Mouse (Mus musculus): ENCODE results near the gene Zfp113. TPM values are rescaled to one million over a fixed set of nuclear protein-coding genes. Genes with fewer than 3 reads are reported as not detected.
A peak's percentile ranks its signal among the peaks of the same experiment; 100 is the strongest.

Gene Zfp113
- polyA plus RNA-seq, 1 experiment from 2014 or later: 27.4 TPM

- ATAC-seq (ENCODE audit: insufficient number of reproducible peaks, insufficient read depth, low FRiP score, low TSS enrichment, low read depth): peak; percentile 91
- peak within 1 kb of the TSS; percentile 95 for H3K27ac ChIP-seq
- H3K4me2 ChIP-seq: peak within 1 kb of the TSS; percentile 81
- no peaks in the 10 kb centered on the region for H3K9me3 ChIP-seq
- H3K27me3 ChIP-seq: no peaks in the 10 kb centered on the region
- peaks cover 17% of the 10 kb centered on the region for H3K4me1 ChIP-seq (replicated peaks)
- H3K4me3 ChIP-seq (replicated peaks): peak within 1 kb of the TSS; percentile 74
- peak within 1 kb of the TSS; percentile 80 for H3K9ac ChIP-seq (replicated peaks)
- peaks cover 66% of the 10 kb centered on the region for H3K36me3 ChIP-seq
- under 1% methylated on average over 54 of the region's 54 CpGs for WGBS
Measured at GRCm38 (mm10) chr5:138171695-138172491, 16.3 kb upstream of the Zfp113 start, which contains the start of the genes Ap4m1 and Mcm7. Gene Ap4m1, plus strand, starts transcription at chr5:138172002. Gene Mcm7, minus strand, starts transcription at chr5:138172422.

- peak; percentile 84 for ATAC-seq (ENCODE audit: insufficient number of reproducible peaks, insufficient read depth, low FRiP score, low TSS enrichment, low read depth)
- peaks cover 67% of the 10 kb centered on the region for H3K36me3 ChIP-seq
- peak overlapping the region; percentile 74 for H3K4me3 ChIP-seq (replicated peaks)
- H3K4me1 ChIP-seq (replicated peaks): peaks cover 17% of the 10 kb centered on the region
- WGBS: under 1% methylated on average over 47 of the region's 47 CpGs
- H3K9ac ChIP-seq (replicated peaks): peak overlapping the region; percentile 80
- H3K4me2 ChIP-seq: peak overlapping the region; percentile 81
- H3K27ac ChIP-seq: peak overlapping the region; percentile 95
- H3K27me3 ChIP-seq: no peaks in the 10 kb centered on the region
- no peaks in the 10 kb centered on the region for H3K9me3 ChIP-seq
Measured at GRCm38 (mm10) chr5:138170936-138171561, 15.5 kb upstream of the Zfp113 start.

DNA sequence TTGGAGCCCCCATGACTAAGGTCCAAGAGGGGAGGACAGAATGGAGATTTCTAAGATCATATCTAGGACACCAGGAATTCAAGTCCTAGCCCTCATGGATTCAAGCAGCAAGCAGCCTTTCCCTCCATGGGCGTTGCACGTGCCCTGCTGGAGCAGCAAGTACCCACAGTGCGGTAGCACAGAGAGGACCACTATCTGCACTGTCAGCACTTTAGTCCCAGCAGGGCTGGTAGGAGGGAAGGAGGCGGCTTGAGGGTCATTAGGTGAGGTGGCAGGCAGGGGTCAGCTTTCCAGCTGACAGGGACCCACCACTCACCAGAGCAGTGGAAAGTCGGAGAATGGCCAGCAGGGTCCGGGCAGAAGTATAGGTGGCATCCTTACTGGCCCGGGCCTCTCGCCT lies 10.1 kb upstream of the Zfp113 start:
- Histone ChIP-seq H3K9ac (replicated peaks) (0 out of 2 replicates have a peak overlapping the region, but pooled peaks have one; percentile 9), H3K4me1 (replicated peaks) (peaks cover 17% of the 10 kb centered on the region), H3K4me2 (no peak overlapping the region), H3K36me3 (peaks cover 80% of the 10 kb centered on the region), H3K27me3 (no peaks in the 10 kb centered on the region), H3K27ac (no peak overlapping the region), H3K4me3 (replicated peaks) (no peak overlapping the region; the same call in 1 of the 2 replicates), H3K9me3 (no peaks in the 10 kb centered on the region)
- no peak for ATAC-seq (ENCODE audit: insufficient number of reproducible peaks, insufficient read depth, low FRiP score, low TSS enrichment, low read depth)
- 83% methylated on average over 8 of the region's 8 CpGs for WGBS

GRCm38 (mm10) chr5:138163610-138164009 lies 8.1 kb upstream of the Zfp113 start:
- peaks cover 64% of the 10 kb centered on the region for H3K36me3 ChIP-seq
- 66% methylated on average over 10 of the region's 10 CpGs for WGBS
- no peaks in the 10 kb centered on the region for H3K9me3 ChIP-seq
- no peaks in the 10 kb centered on the region for H3K27me3 ChIP-seq
- H3K27ac ChIP-seq: no peak overlapping the region
- ATAC-seq (ENCODE audit: insufficient number of reproducible peaks, insufficient read depth, low FRiP score, low TSS enrichment, low read depth): no peak
- no peak overlapping the region for H3K9ac ChIP-seq (replicated peaks)
- no peak overlapping the region for H3K4me3 ChIP-seq (replicated peaks)
- peaks cover 12% of the 10 kb centered on the region for H3K4me1 ChIP-seq (replicated peaks)
- H3K4me2 ChIP-seq: no peak overlapping the region

GRCm38 (mm10) chr5:138163046-138163445 lies 7.5 kb upstream of the Zfp113 start:
- peaks cover 58% of the 10 kb centered on the region for H3K36me3 ChIP-seq
- no peaks in the 10 kb centered on the region for H3K27me3 ChIP-seq
- ATAC-seq (ENCODE audit: insufficient number of reproducible peaks, insufficient read depth, low FRiP score, low TSS enrichment, low read depth): no peak
- H3K4me3 ChIP-seq (replicated peaks): peak overlapping the region; percentile 13; the same call in 1 of the 2 replicates
- H3K9me3 ChIP-seq: no peaks in the 10 kb centered on the region
- no peak overlapping the region for H3K4me2 ChIP-seq
- H3K9ac ChIP-seq (replicated peaks): no peak overlapping the region
- H3K4me1 ChIP-seq (replicated peaks): peaks cover 12% of the 10 kb centered on the region
- 64% methylated on average over 6 of the region's 6 CpGs for WGBS
- no peak overlapping the region for H3K27ac ChIP-seq

GRCm38 (mm10) chr5:138160842-138161665 lies 5.5 kb upstream of the Zfp113 start, which contains the start of gene Cops6:
Gene Cops6, plus strand, starts transcription at chr5:138161071.
- peak within 1 kb of the TSS; percentile 70 for H3K4me3 ChIP-seq (replicated peaks)
- H3K27ac ChIP-seq: peak within 1 kb of the TSS; percentile 72
- H3K4me1 ChIP-seq (replicated peaks): peaks cover 12% of the 10 kb centered on the region
- peak; percentile 94 for ATAC-seq (ENCODE audit: insufficient number of reproducible peaks, insufficient read depth, low FRiP score, low TSS enrichment, low read depth)
- H3K4me2 ChIP-seq: peak within 1 kb of the TSS; percentile 74
- no peaks in the 10 kb centered on the region for H3K27me3 ChIP-seq
- under 1% methylated on average over 41 of the region's 42 CpGs for WGBS
- peak within 1 kb of the TSS; percentile 76 for H3K9ac ChIP-seq (replicated peaks)
- H3K36me3 ChIP-seq: peaks cover 38% of the 10 kb centered on the region
- no peaks in the 10 kb centered on the region for H3K9me3 ChIP-seq

DNA sequence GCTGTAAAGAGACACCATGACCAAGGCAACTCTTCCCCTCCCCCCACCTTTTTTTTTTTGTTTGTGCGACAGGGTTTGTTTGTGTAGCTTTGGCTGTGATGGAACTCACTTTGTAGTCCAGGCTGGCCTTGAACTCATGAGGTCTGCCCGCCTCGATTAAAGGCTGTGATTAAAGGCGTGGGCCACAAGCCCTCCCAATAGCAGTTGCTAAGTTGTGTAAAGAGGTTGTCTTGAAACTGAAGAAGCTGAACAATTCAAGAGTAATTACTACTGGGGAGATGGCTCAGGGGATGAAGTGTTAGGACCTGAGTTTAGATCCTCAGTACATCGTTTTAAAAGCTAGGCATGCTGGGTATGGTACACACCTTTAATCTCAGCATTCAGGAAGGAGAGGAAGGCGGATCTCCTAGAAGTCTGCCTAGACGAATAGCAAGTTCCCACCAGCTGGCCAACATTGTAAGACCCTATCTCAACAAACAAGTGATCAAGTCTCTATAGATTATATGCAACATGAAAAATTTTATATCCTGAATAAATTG lies 4.7 kb upstream of the Zfp113 start:
- peak overlapping the region; percentile 70; the same call in 1 of the 2 replicates for H3K4me3 ChIP-seq (replicated peaks)
- peaks cover 31% of the 10 kb centered on the region for H3K36me3 ChIP-seq
- peaks cover 12% of the 10 kb centered on the region for H3K4me1 ChIP-seq (replicated peaks)
- ATAC-seq (ENCODE audit: insufficient number of reproducible peaks, insufficient read depth, low FRiP score, low TSS enrichment, low read depth): no peak
- WGBS: 66% methylated on average over 7 of the region's 7 CpGs
- H3K4me2 ChIP-seq: peak overlapping the region; percentile 74
- H3K27ac ChIP-seq: 0 out of 2 replicates have a peak overlapping the region, but pooled peaks have one; percentile 72
- no peaks in the 10 kb centered on the region for H3K27me3 ChIP-seq
- no peaks in the 10 kb centered on the region for H3K9me3 ChIP-seq
- H3K9ac ChIP-seq (replicated peaks): peak overlapping the region; percentile 76; the same call in 1 of the 2 replicates

DNA sequence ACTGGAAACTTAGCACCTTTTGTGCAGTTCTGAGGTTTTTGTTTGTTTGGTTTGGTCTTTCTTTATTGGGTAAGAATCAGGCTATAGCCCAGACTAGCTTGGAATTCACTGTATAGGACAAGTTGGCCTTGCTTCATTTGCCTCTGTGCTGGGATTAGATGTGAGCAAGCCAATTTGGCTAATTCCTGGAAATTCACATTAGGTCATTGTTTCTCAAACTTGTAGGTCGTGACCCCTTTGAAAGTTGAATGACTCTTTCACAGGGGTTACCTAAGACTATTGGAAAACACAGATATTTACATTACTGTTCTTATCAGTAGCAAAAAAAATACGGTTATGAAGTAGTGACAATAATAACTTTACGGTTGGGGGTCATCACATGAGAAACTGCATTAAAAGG lies 1.2 kb downstream of the Zfp113 start:
- no peak for ATAC-seq (ENCODE audit: insufficient number of reproducible peaks, insufficient read depth, low FRiP score, low TSS enrichment, low read depth)
- no peaks in the 10 kb centered on the region for H3K9me3 ChIP-seq
- peak overlapping the region; percentile 76 for H3K4me3 ChIP-seq (replicated peaks)
- H3K27ac ChIP-seq: no peak overlapping the region
- peak overlapping the region; percentile 66 for H3K4me2 ChIP-seq
- 87% methylated on average over 3 of the region's 3 CpGs for WGBS
- H3K9ac ChIP-seq (replicated peaks): peak overlapping the region; percentile 91
- peaks cover 37% of the 10 kb centered on the region for H3K36me3 ChIP-seq
- H3K27me3 ChIP-seq: no peaks in the 10 kb centered on the region
- peaks cover 7% of the 10 kb centered on the region; the same call in 1 of the 2 replicates for H3K4me1 ChIP-seq (replicated peaks)

DNA sequence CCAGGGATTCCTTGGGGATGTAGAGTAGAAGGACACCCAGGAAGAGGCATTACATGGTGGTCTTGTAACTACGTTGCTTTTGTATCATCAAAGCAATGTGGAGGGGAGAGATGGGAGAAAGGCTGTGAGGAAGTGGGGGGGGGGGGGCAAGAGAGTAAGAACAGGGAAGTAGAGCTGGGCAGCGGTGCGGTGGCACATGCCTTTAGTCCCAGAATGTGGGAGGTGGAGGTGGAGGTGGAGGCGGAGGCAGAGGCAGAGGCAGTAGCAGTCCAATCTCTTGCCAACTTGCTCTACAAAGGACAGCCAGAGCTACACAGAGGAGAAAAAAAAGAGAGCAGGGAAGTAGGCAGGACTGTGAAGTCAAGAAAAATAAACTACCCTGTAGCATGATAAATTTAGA lies 17.0 kb downstream of the Zfp113 start:
- Histone ChIP-seq H3K27ac (no peak overlapping the region), H3K4me1 (replicated peaks) (no peaks in the 10 kb centered on the region), H3K36me3 (peaks cover 44% of the 10 kb centered on the region), H3K27me3 (no peaks in the 10 kb centered on the region), H3K4me3 (replicated peaks) (no peak overlapping the region), H3K9ac (replicated peaks) (no peak overlapping the region), H3K9me3 (no peaks in the 10 kb centered on the region), H3K4me2 (no peak overlapping the region)
- no peak for ATAC-seq (ENCODE audit: insufficient number of reproducible peaks, insufficient read depth, low FRiP score, low TSS enrichment, low read depth)
- WGBS: 87% methylated on average over 4 of the region's 4 CpGs

DNA sequence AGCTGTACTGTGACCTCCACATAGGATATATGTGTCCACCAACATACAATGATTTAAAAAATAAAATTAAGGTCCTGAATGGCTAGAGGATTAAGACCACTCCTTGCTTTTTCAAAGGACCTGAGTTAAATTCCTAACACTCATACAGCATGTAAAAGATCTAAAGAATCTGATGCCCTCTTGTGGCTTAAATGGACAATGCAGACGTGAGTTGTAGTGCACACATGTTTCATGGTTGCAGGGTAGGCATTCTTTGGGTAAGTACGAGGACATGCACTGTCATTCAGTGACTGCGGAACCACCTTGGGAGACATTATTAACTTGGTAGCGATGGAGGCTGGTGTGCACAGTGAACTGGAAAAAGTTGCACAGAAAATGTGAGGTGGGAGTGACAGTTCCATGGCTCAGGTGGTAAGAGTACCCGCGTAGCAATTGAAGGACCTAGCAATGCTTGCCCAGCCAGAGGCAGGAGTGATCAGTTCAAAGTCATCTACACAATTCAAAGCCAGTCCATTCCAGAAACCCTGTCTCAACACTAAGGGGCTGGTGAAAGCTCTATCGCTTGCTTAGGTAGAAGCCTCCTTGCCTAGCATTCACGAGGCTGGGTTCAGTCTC lies 17.5 kb downstream of the Zfp113 start:
- no peaks in the 10 kb centered on the region for H3K27me3 ChIP-seq
- no peaks in the 10 kb centered on the region for H3K9me3 ChIP-seq
- 63% methylated on average over 8 of the region's 8 CpGs for WGBS
- no peak for ATAC-seq (ENCODE audit: insufficient number of reproducible peaks, insufficient read depth, low FRiP score, low TSS enrichment, low read depth)
- peaks cover 44% of the 10 kb centered on the region for H3K36me3 ChIP-seq
- no peak overlapping the region for H3K4me3 ChIP-seq (replicated peaks)
- no peaks in the 10 kb centered on the region for H3K4me1 ChIP-seq (replicated peaks)
- H3K4me2 ChIP-seq: no peak overlapping the region
- no peak overlapping the region for H3K9ac ChIP-seq (replicated peaks)
- H3K27ac ChIP-seq: no peak overlapping the region
